Mouse (Mus musculus) liver, embryonic 15.5 days (tissue): Measurements from ENCODE around the gene Plekhh3. TPM values are rescaled to one million over a fixed set of nuclear protein-coding genes. Genes with fewer than 3 reads are reported as not detected.

Experiments
- ATAC-seq: fragments of 200-750 bp; cut with Nextera tagmentation; 2 replicates; pipeline ENCODE4 v1.8.0; 2017; ENCODE audit warnings: moderate number of reproducible peaks, mild to moderate bottlenecking, moderate library complexity; ENCODE audit not compliant: insufficient read depth
- H3K27ac ChIP-seq: fragments of 300-500 bp; sonication (generic); replicated peaks from 2 replicates; pipeline ENCODE4 v1.5.1; 2015; ENCODE audit warnings: mild to moderate bottlenecking, inconsistent platforms
- H3K27me3 ChIP-seq: fragments of 300-500 bp; sonication (generic); 2 replicates; pipeline ENCODE4 v1.6.1; 2015; ENCODE audit warnings: mild to moderate bottlenecking, inconsistent platforms
- H3K36me3 ChIP-seq: fragments of 300-500 bp; sonication (generic); replicated peaks from 2 replicates; pipeline ENCODE4 v1.6.1; 2015; ENCODE audit warnings: moderate library complexity, mild to moderate bottlenecking, inconsistent platforms
- H3K4me1 ChIP-seq: fragments of 300-500 bp; sonication (generic); replicated peaks from 2 replicates; pipeline ENCODE4 v1.6.1; 2015; ENCODE audit warnings: inconsistent platforms
- H3K4me2 ChIP-seq: fragments of 300-500 bp; sonication (generic); 2 replicates; pipeline ENCODE4 v1.6.1; 2015; ENCODE audit warnings: moderate library complexity, mild to moderate bottlenecking, inconsistent platforms
- H3K4me3 ChIP-seq: fragments of 300-500 bp; sonication (generic); replicated peaks from 2 replicates; pipeline ENCODE4 v1.5.1; 2015; ENCODE audit warnings: mild to moderate bottlenecking, inconsistent platforms
- H3K9ac ChIP-seq: fragments of 300-500 bp; sonication (generic); 2 replicates; pipeline ENCODE4 v1.6.1; 2015; ENCODE audit warnings: moderate library complexity, mild to moderate bottlenecking, inconsistent platforms
- H3K9me3 ChIP-seq: fragments of 300-500 bp; sonication (generic); replicated peaks from 2 replicates; pipeline ENCODE4 v1.6.1; 2016; ENCODE audit warnings: inconsistent platforms
- WGBS: fragments of 180-500 bp; shearing (Covaris S2); methylation state at CpG from one replicate; pipeline ENCODE4 v1.1.7; 2015; ENCODE audit warnings: mixed read lengths; ENCODE audit not compliant: insufficient replicate concordance; 5-methylcytosine and 5-hydroxymethylcytosine counted together
- polyA plus RNA-seq: library from polyadenylated mRNA; unstranded; fragments of >200 nt; fragmentation: Nextera tagmentation; extraction: Ambion mirVana; gene quantifications from 2 replicates; pipeline ENCODE4 v1.2.1, GENCODE M21; 2015

Gene Plekhh3
- polyA plus RNA-seq, 1 experiment from 2014 or later, result 1.5 TPM

GRCm38 (mm10) chr11:101146377-101146776, 24.8 kb downstream of the Plekhh3 start:
- Histone ChIP-seq H3K36me3 (no peaks in the 10 kb centered on the region), H3K4me2 (no peak overlapping the region), H3K27ac (no peak overlapping the region), H3K4me1 (no peaks in the 10 kb centered on the region; the same call in 1 of the 2 replicates), H3K9ac (no peak overlapping the region), H3K27me3 (peaks cover 35% of the 10 kb centered on the region), H3K9me3 (no peaks in the 10 kb centered on the region), H3K4me3 (no peak overlapping the region)
- no peak for ATAC-seq
- WGBS, result 37% methylated on average over 10 of the region's 10 CpGs

GRCm38 (mm10) chr11:101143338-101144225, 27.6 kb downstream of the Plekhh3 start:
- Histone ChIP-seq H3K4me1 (peaks cover 7% of the 10 kb centered on the region; the same call in 1 of the 2 replicates), H3K36me3 (no peaks in the 10 kb centered on the region), H3K9me3 (no peaks in the 10 kb centered on the region), H3K27me3 (peaks cover 62% of the 10 kb centered on the region), H3K4me2 (peak overlapping the region; percentile 48), H3K4me3 (peak overlapping the region; percentile 12), H3K9ac (no peak overlapping the region), H3K27ac (no peak overlapping the region)
- ATAC-seq, result no peak
- WGBS, result 13% methylated on average over 19 of the region's 19 CpGs

GRCm38 (mm10) chr11:101142215-101142967, 28.8 kb downstream of the Plekhh3 start:
- H3K27me3 ChIP-seq, result peaks cover 71% of the 10 kb centered on the region
- no peak overlapping the region for H3K9ac ChIP-seq
- H3K9me3 ChIP-seq, result no peaks in the 10 kb centered on the region
- peaks cover 7% of the 10 kb centered on the region; the same call in 1 of the 2 replicates for H3K4me1 ChIP-seq
- ATAC-seq, result no peak
- WGBS, result 69% methylated on average over 10 of the region's 10 CpGs
- no peak overlapping the region for H3K4me3 ChIP-seq
- no peaks in the 10 kb centered on the region for H3K36me3 ChIP-seq
- no peak overlapping the region for H3K4me2 ChIP-seq
- no peak overlapping the region for H3K27ac ChIP-seq

- Histone ChIP-seq H3K27me3 (peaks cover 69% of the 10 kb centered on the region), H3K4me1 (peaks cover 7% of the 10 kb centered on the region; the same call in 1 of the 2 replicates), H3K4me3 (no peak overlapping the region), H3K9me3 (no peaks in the 10 kb centered on the region), H3K36me3 (no peaks in the 10 kb centered on the region), H3K4me2 (no peak overlapping the region), H3K27ac (no peak overlapping the region), H3K9ac (no peak overlapping the region)
- ATAC-seq, result no peak
- 65% methylated on average over 8 of the region's 8 CpGs for WGBS
Observed at GRCm38 (mm10) chr11:101141088-101141487, 30.1 kb downstream of the Plekhh3 start.

- Histone ChIP-seq H3K9ac (no peak overlapping the region), H3K36me3 (no peaks in the 10 kb centered on the region), H3K4me3 (0 out of 2 replicates have a peak overlapping the region, but pooled peaks have one; percentile 7), H3K27ac (no peak overlapping the region), H3K4me2 (peak overlapping the region; percentile 47), H3K4me1 (peaks cover 7% of the 10 kb centered on the region; the same call in 1 of the 2 replicates), H3K27me3 (peaks cover 72% of the 10 kb centered on the region), H3K9me3 (no peaks in the 10 kb centered on the region)
- no peak for ATAC-seq
- WGBS, result 46% methylated on average over 27 of the region's 27 CpGs
Observed at GRCm38 (mm10) chr11:101140164-101140819, 30.9 kb downstream of the Plekhh3 start.

GRCm38 (mm10) chr11:101138536-101139181, 32.5 kb downstream of the Plekhh3 start:
- ATAC-seq, result no peak
- Histone ChIP-seq H3K27ac (no peak overlapping the region), H3K9ac (no peak overlapping the region), H3K4me2 (peak overlapping the region; percentile 20; the same call in 1 of the 2 replicates), H3K4me3 (no peak overlapping the region), H3K27me3 (peaks cover 64% of the 10 kb centered on the region), H3K9me3 (no peaks in the 10 kb centered on the region), H3K36me3 (no peaks in the 10 kb centered on the region), H3K4me1 (peaks cover 7% of the 10 kb centered on the region; the same call in 1 of the 2 replicates)
- 16% methylated on average over 15 of the region's 15 CpGs for WGBS

- no peak for ATAC-seq
- Histone ChIP-seq H3K27me3 (peaks cover 50% of the 10 kb centered on the region), H3K4me2 (no peak overlapping the region), H3K9me3 (no peaks in the 10 kb centered on the region), H3K4me3 (no peak overlapping the region), H3K9ac (no peak overlapping the region), H3K4me1 (peaks cover 7% of the 10 kb centered on the region; the same call in 1 of the 2 replicates), H3K36me3 (no peaks in the 10 kb centered on the region), H3K27ac (no peak overlapping the region)
- 71% methylated on average over 7 of the region's 7 CpGs for WGBS
Observed at GRCm38 (mm10) chr11:101137000-101137399, 34.2 kb downstream of the Plekhh3 start.

GRCm38 (mm10) chr11:101134217-101134865, 36.8 kb downstream of the Plekhh3 start:
- Histone ChIP-seq H3K27ac (no peak overlapping the region), H3K36me3 (no peaks in the 10 kb centered on the region), H3K4me2 (no peak overlapping the region), H3K27me3 (peaks cover 23% of the 10 kb centered on the region), H3K4me1 (peaks cover 14% of the 10 kb centered on the region), H3K9me3 (no peaks in the 10 kb centered on the region), H3K9ac (no peak overlapping the region), H3K4me3 (no peak overlapping the region)
- peak; percentile 31; the same call in 1 of the 2 replicates for ATAC-seq
- WGBS, result 66% methylated on average over 13 of the region's 13 CpGs

GRCm38 (mm10) chr11:101133037-101133436, 38.1 kb downstream of the Plekhh3 start:
- H3K27me3 ChIP-seq, result peaks cover 12% of the 10 kb centered on the region
- no peak overlapping the region for H3K4me2 ChIP-seq
- no peak overlapping the region for H3K4me3 ChIP-seq
- 18% methylated on average over 12 of the region's 12 CpGs for WGBS
- no peaks in the 10 kb centered on the region for H3K9me3 ChIP-seq
- H3K36me3 ChIP-seq, result no peaks in the 10 kb centered on the region
- ATAC-seq, result no peak
- no peak overlapping the region for H3K27ac ChIP-seq
- H3K4me1 ChIP-seq, result peaks cover 10% of the 10 kb centered on the region
- H3K9ac ChIP-seq, result no peak overlapping the region

- 76% methylated on average over 6 of the region's 6 CpGs for WGBS
- no peak overlapping the region for H3K4me2 ChIP-seq
- ATAC-seq, result no peak
- H3K9ac ChIP-seq, result no peak overlapping the region
- H3K4me1 ChIP-seq, result peaks cover 10% of the 10 kb centered on the region
- H3K27ac ChIP-seq, result no peak overlapping the region
- no peaks in the 10 kb centered on the region for H3K9me3 ChIP-seq
- no peak overlapping the region for H3K4me3 ChIP-seq
- H3K36me3 ChIP-seq, result peaks cover 3% of the 10 kb centered on the region
- peaks cover 6% of the 10 kb centered on the region for H3K27me3 ChIP-seq
Observed at GRCm38 (mm10) chr11:101131701-101132100, 39.5 kb downstream of the Plekhh3 start.
